Mouse (Mus musculus) B cell, adult 2 months (primary cell): ENCODE measurements around the gene Ubac2.
A peak's percentile ranks its signal among the peaks of the same experiment; 100 is the strongest.

ENCODE experiments used
- DNase-seq, 2 experiments: peaks; one replicate each; pipeline ENCODE4 v3.0.0; 2022

The Ubac2 gene

GRCm38 (mm10) chr14:121895316-121895715 lies 16.9 kb downstream of the Ubac2 start:
- no peak for DNase-seq

GRCm38 (mm10) chr14:121896126-121897090 lies 18.0 kb downstream of the Ubac2 start:
- DNase-seq = no peak

- DNase-seq = no peak
Measured at GRCm38 (mm10) chr14:121897773-121898172, 19.4 kb downstream of the Ubac2 start.

- DNase-seq = no peak
Measured at GRCm38 (mm10) chr14:121898509-121898908, 20.1 kb downstream of the Ubac2 start.

- no peak for DNase-seq
Measured at GRCm38 (mm10) chr14:121899071-121899470, 20.7 kb downstream of the Ubac2 start.

- DNase-seq = no peak
Measured at GRCm38 (mm10) chr14:121901511-121901910, 23.1 kb downstream of the Ubac2 start.

- DNase-seq = peak; percentile 30 to 34
Measured at GRCm38 (mm10) chr14:121903381-121903876, 25.0 kb downstream of the Ubac2 start.

GRCm38 (mm10) chr14:121904754-121905153 lies 26.3 kb downstream of the Ubac2 start:
- no peak for DNase-seq

GRCm38 (mm10) chr14:121906341-121906991 lies 28.0 kb downstream of the Ubac2 start:
- DNase-seq = peak in 1 of 2 experiments; percentile 33

- DNase-seq = peak; percentile 53 to 57
Measured at GRCm38 (mm10) chr14:121906992-121907681, 28.7 kb downstream of the Ubac2 start.

- DNase-seq = no peak
Measured at GRCm38 (mm10) chr14:121909868-121910267, 31.4 kb downstream of the Ubac2 start.

GRCm38 (mm10) chr14:121912501-121912900 lies 34.1 kb downstream of the Ubac2 start:
- no peak for DNase-seq

- no peak for DNase-seq
Measured at GRCm38 (mm10) chr14:121915143-121915542, 36.7 kb downstream of the Ubac2 start.

- DNase-seq = peak; percentile 73 to 80
Measured at GRCm38 (mm10) chr14:121915621-121916020, 37.2 kb downstream of the Ubac2 start, which contains the start of gene Gpr18. Gpr18 (minus strand) TSS chr14:121915781.

GRCm38 (mm10) chr14:121916311-121917094 lies 38.1 kb downstream of the Ubac2 start:
- DNase-seq = peak; percentile 71 to 76

- DNase-seq = no peak
Measured at GRCm38 (mm10) chr14:121918266-121918665, 39.8 kb downstream of the Ubac2 start.

GRCm38 (mm10) chr14:121919752-121920151 lies 41.3 kb downstream of the Ubac2 start:
- DNase-seq = peak; percentile 63 to 67

- DNase-seq = no peak
Measured at GRCm38 (mm10) chr14:121920511-121921124, 42.2 kb downstream of the Ubac2 start.

GRCm38 (mm10) chr14:121922016-121922415 lies 43.6 kb downstream of the Ubac2 start:
- no peak for DNase-seq

- no peak for DNase-seq
Measured at GRCm38 (mm10) chr14:121922731-121923130, 44.3 kb downstream of the Ubac2 start.

GRCm38 (mm10) chr14:121924876-121925275 lies 46.5 kb downstream of the Ubac2 start:
- DNase-seq = no peak

GRCm38 (mm10) chr14:121926901-121927300 lies 48.5 kb downstream of the Ubac2 start:
- DNase-seq = no peak
